Mouse (Mus musculus) stomach, embryonic 16.5 days (tissue): ENCODE data around the gene Gm10203. TPM values are rescaled to one million over a fixed set of nuclear protein-coding genes. Genes with fewer than 3 reads are reported as not detected.
"Not testable (repeated sequence)": the region's sequence is repeated elsewhere in the genome, so short reads cannot be mapped to it uniquely, and the experiment has no call there.

Source experiments
- ATAC-seq: fragments of 200-750 bp; cut with Nextera tagmentation; 2 replicates; pipeline ENCODE4 v1.8.0; 2017; ENCODE audit warnings: moderate number of reproducible peaks, moderate TSS enrichment; ENCODE audit not compliant: insufficient read depth, low FRiP score
- H3K27ac ChIP-seq: fragments of 300-500 bp; sonication (generic); 2 replicates; pipeline ENCODE4 v1.5.1; 2014; ENCODE audit warnings: low read length
- H3K27me3 ChIP-seq: fragments of 300-500 bp; sonication (generic); 2 replicates; pipeline ENCODE4 v1.6.1; 2014; ENCODE audit warnings: low read length, control low read depth, mixed read lengths; ENCODE audit not compliant: control insufficient read depth, insufficient read depth
- H3K36me3 ChIP-seq: fragments of 300-500 bp; sonication (generic); 2 replicates; pipeline ENCODE4 v1.6.1; 2014; ENCODE audit warnings: low read length; ENCODE audit not compliant: control insufficient read depth, insufficient read depth
- H3K4me1 ChIP-seq: fragments of 300-500 bp; sonication (generic); 2 replicates; pipeline ENCODE4 v1.6.1; 2014; ENCODE audit warnings: low read length, control low read depth, mixed read lengths; ENCODE audit not compliant: control insufficient read depth, insufficient read depth
- H3K4me2 ChIP-seq: fragments of 300-500 bp; sonication (generic); 2 replicates; pipeline ENCODE4 v1.6.1; 2014; ENCODE audit warnings: low read depth, low read length, mixed read lengths
- H3K4me3 ChIP-seq: fragments of 300-500 bp; sonication (generic); replicated peaks from 2 replicates; pipeline ENCODE4 v1.5.1; 2014; ENCODE audit warnings: mild to moderate bottlenecking, low read length
- H3K9ac ChIP-seq: fragments of 300-500 bp; sonication (generic); 2 replicates; pipeline ENCODE4 v1.6.1; 2014; ENCODE audit warnings: low read length
- H3K9me3 ChIP-seq: fragments of 300-500 bp; sonication (generic); replicated peaks from 2 replicates; pipeline ENCODE4 v1.6.1; 2016; ENCODE audit warnings: low read length, control low read depth; ENCODE audit not compliant: control insufficient read depth
- whole genome bisulfite sequencing: fragments of 180-500 bp; shearing (Covaris S2); extraction: QIAGEN DNeasy Blood & Tissue Kit; methylation state at CpG from one replicate; pipeline ENCODE4 v1.1.7; 2014; 5-methylcytosine and 5-hydroxymethylcytosine counted together
- polyA plus RNA-seq: library from polyadenylated mRNA; unstranded; fragments of >200 nt; fragmentation: Nextera tagmentation; extraction: Ambion mirVana; gene quantifications from 2 replicates; pipeline ENCODE4 v1.2.1, GENCODE M21; 2015

The Gm10203 gene
- polyA plus RNA-seq, 1 experiment from 2014 or later, result not detected

GRCm38 (mm10) chr6:149167038-149167437 is 37.1 kb downstream of the Gm10203 start:
- H3K4me3 ChIP-seq, H3K9ac ChIP-seq, H3K4me1 ChIP-seq, H3K27ac ChIP-seq, H3K4me2 ChIP-seq, ATAC-seq, H3K27me3 ChIP-seq, H3K9me3 ChIP-seq: not testable (repeated sequence)
- WGBS, result 62% methylated on average over 3 of the region's 4 CpGs
- peaks cover 23% of the 10 kb centered on the region for H3K36me3 ChIP-seq

GRCm38 (mm10) chr6:149167672-149168071 is 37.7 kb downstream of the Gm10203 start:
- Histone ChIP-seq H3K27ac (no peak overlapping the region), H3K4me2 (no peak overlapping the region), H3K9ac (no peak overlapping the region), H3K4me3 (no peak overlapping the region), H3K9me3 (no peaks in the 10 kb centered on the region), H3K36me3 (peaks cover 21% of the 10 kb centered on the region), H3K4me1 (no peaks in the 10 kb centered on the region), H3K27me3 (no peaks in the 10 kb centered on the region)
- no peak for ATAC-seq
- WGBS, result 89% methylated on average over 1 of the region's 1 CpGs

GRCm38 (mm10) chr6:149168436-149168835 is 38.5 kb downstream of the Gm10203 start:
- Histone ChIP-seq H3K27ac (no peak overlapping the region), H3K9me3 (no peaks in the 10 kb centered on the region), H3K9ac (no peak overlapping the region), H3K27me3 (no peaks in the 10 kb centered on the region), H3K36me3 (peaks cover 20% of the 10 kb centered on the region), H3K4me1 (no peaks in the 10 kb centered on the region), H3K4me3 (no peak overlapping the region), H3K4me2 (no peak overlapping the region)
- ATAC-seq, result no peak
- WGBS, result 92% methylated on average over 2 of the region's 2 CpGs

- not testable (repeated sequence) for H3K9ac ChIP-seq, H3K4me1 ChIP-seq, ATAC-seq, H3K9me3 ChIP-seq, H3K4me2 ChIP-seq, H3K27me3 ChIP-seq, H3K4me3 ChIP-seq, H3K27ac ChIP-seq
- peaks cover 20% of the 10 kb centered on the region for H3K36me3 ChIP-seq
- WGBS, result 93% methylated on average over 4 of the region's 4 CpGs
Observed at GRCm38 (mm10) chr6:149169965-149170364, 40.0 kb downstream of the Gm10203 start.

GRCm38 (mm10) chr6:149173831-149174625 is 44.1 kb downstream of the Gm10203 start:
- no peak overlapping the region for H3K4me3 ChIP-seq
- no peaks in the 10 kb centered on the region for H3K4me1 ChIP-seq
- H3K27ac ChIP-seq, result no peak overlapping the region
- no peaks in the 10 kb centered on the region for H3K27me3 ChIP-seq
- no peak overlapping the region for H3K4me2 ChIP-seq
- H3K9me3 ChIP-seq, result no peaks in the 10 kb centered on the region
- no peak for ATAC-seq
- H3K9ac ChIP-seq, result no peak overlapping the region
- peaks cover 24% of the 10 kb centered on the region for H3K36me3 ChIP-seq
- WGBS, result 47% methylated on average over 4 of the region's 4 CpGs

GRCm38 (mm10) chr6:149174932-149175570 is 45.1 kb downstream of the Gm10203 start:
- Histone ChIP-seq H3K36me3 (peaks cover 28% of the 10 kb centered on the region), H3K27ac (no peak overlapping the region), H3K4me2 (no peak overlapping the region), H3K4me3 (no peak overlapping the region), H3K9me3 (no peaks in the 10 kb centered on the region), H3K4me1 (no peaks in the 10 kb centered on the region), H3K9ac (no peak overlapping the region), H3K27me3 (no peaks in the 10 kb centered on the region)
- 83% methylated on average over 3 of the region's 3 CpGs for WGBS
- ATAC-seq, result no peak

GRCm38 (mm10) chr6:149179064-149179463 is 49.1 kb downstream of the Gm10203 start:
- Histone ChIP-seq H3K9ac (no peak overlapping the region), H3K27ac (no peak overlapping the region), H3K4me2 (no peak overlapping the region), H3K36me3 (peaks cover 44% of the 10 kb centered on the region), H3K27me3 (no peaks in the 10 kb centered on the region), H3K4me1 (no peaks in the 10 kb centered on the region), H3K4me3 (no peak overlapping the region), H3K9me3 (no peaks in the 10 kb centered on the region)
- ATAC-seq, result no peak

Other genes with a start within 250 kb of the Gm10203 start
- gene Caprin2, start 233.9 kb upstream of the Gm10203 start, polyA plus RNA-seq, result 13.7 and 15.0 TPM in 2 replicates
- gene Sinhcaf, start 183.7 kb upstream of the Gm10203 start, polyA plus RNA-seq, result 67.0 and 79.5 TPM in 2 replicates
- 3.9 and 4.5 TPM in 2 replicates for gene Dennd5b, start 28.5 kb upstream of the Gm10203 start, polyA plus RNA-seq
- 18.1 and 19.3 TPM in 2 replicates for gene Etfbkmt, start 9.7 kb downstream of the Gm10203 start, polyA plus RNA-seq
- 21.4 and 24.1 TPM in 2 replicates for gene Amn1, start 58.5 kb downstream of the Gm10203 start, polyA plus RNA-seq
- 36.7 and 38.6 TPM in 2 replicates for gene Resf1, start 179.2 kb downstream of the Gm10203 start, polyA plus RNA-seq